Mouse (Mus musculus): ENCODE results near the gene Col4a1. TPM values are rescaled to one million over a fixed set of nuclear protein-coding genes. Genes with fewer than 3 reads are reported as not detected.

Gene Col4a1
- polyA plus RNA-seq, 1 experiment from 2014 or later, result 103 TPM

GRCm38 (mm10) chr8:11263848-11264247, 48.8 kb downstream of the Col4a1 start:
- H3K9ac ChIP-seq (ENCODE audit: low read length), result no peak overlapping the region
- H3K36me3 ChIP-seq (ENCODE audit: control insufficient read depth, insufficient read depth, low read length), result no peaks in the 10 kb centered on the region
- no peak overlapping the region for H3K4me3 ChIP-seq (ENCODE audit: low read depth, low read length)
- ATAC-seq (ENCODE audit: insufficient number of reproducible peaks, low FRiP score, low TSS enrichment, low read depth) (no peak), DNase-seq (ENCODE audit: low spot score) (no peak)
- H3K27me3 ChIP-seq (ENCODE audit: control insufficient read depth, insufficient read depth, low read length), result no peaks in the 10 kb centered on the region
- H3K27ac ChIP-seq (replicated peaks; ENCODE audit: low read depth, low read length), result no peak overlapping the region
- WGBS, result 89% methylated on average over 6 of the region's 6 CpGs
- H3K4me2 ChIP-seq (ENCODE audit: low read depth, severe bottlenecking), result no peak overlapping the region
- H3K9me3 ChIP-seq (ENCODE audit: control insufficient read depth, low read length), result no peaks in the 10 kb centered on the region
- H3K4me1 ChIP-seq (ENCODE audit: control insufficient read depth, insufficient read depth, low read length), result peaks cover 10% of the 10 kb centered on the region

GRCm38 (mm10) chr8:11262031-11262735, 50.4 kb downstream of the Col4a1 start:
- Histone ChIP-seq H3K4me1 (ENCODE audit: control insufficient read depth, insufficient read depth, low read length) (peaks cover 8% of the 10 kb centered on the region), H3K36me3 (ENCODE audit: control insufficient read depth, insufficient read depth, low read length) (no peaks in the 10 kb centered on the region), H3K9ac (ENCODE audit: low read length) (no peak overlapping the region), H3K27me3 (ENCODE audit: control insufficient read depth, insufficient read depth, low read length) (no peaks in the 10 kb centered on the region), H3K4me3 (ENCODE audit: low read depth, low read length) (no peak overlapping the region), H3K27ac (replicated peaks; ENCODE audit: low read depth, low read length) (no peak overlapping the region), H3K9me3 (ENCODE audit: control insufficient read depth, low read length) (no peaks in the 10 kb centered on the region), H3K4me2 (ENCODE audit: low read depth, severe bottlenecking) (no peak overlapping the region)
- DNase-seq (ENCODE audit: low spot score) (no peak), ATAC-seq (ENCODE audit: insufficient number of reproducible peaks, low FRiP score, low TSS enrichment, low read depth) (no peak)
- WGBS, result 80% methylated on average over 15 of the region's 15 CpGs

GRCm38 (mm10) chr8:11259832-11260615, 52.6 kb downstream of the Col4a1 start:
- no peaks in the 10 kb centered on the region for H3K36me3 ChIP-seq (ENCODE audit: control insufficient read depth, insufficient read depth, low read length)
- no peak overlapping the region for H3K4me3 ChIP-seq (ENCODE audit: low read depth, low read length)
- ATAC-seq (ENCODE audit: insufficient number of reproducible peaks, low FRiP score, low TSS enrichment, low read depth) (no peak), DNase-seq (ENCODE audit: low spot score) (no peak)
- no peaks in the 10 kb centered on the region for H3K27me3 ChIP-seq (ENCODE audit: control insufficient read depth, insufficient read depth, low read length)
- no peaks in the 10 kb centered on the region for H3K9me3 ChIP-seq (ENCODE audit: control insufficient read depth, low read length)
- peaks cover 8% of the 10 kb centered on the region for H3K4me1 ChIP-seq (ENCODE audit: control insufficient read depth, insufficient read depth, low read length)
- H3K4me2 ChIP-seq (ENCODE audit: low read depth, severe bottlenecking), result no peak overlapping the region
- H3K27ac ChIP-seq (replicated peaks; ENCODE audit: low read depth, low read length), result no peak overlapping the region
- no peak overlapping the region for H3K9ac ChIP-seq (ENCODE audit: low read length)
- 27% methylated on average over 10 of the region's 10 CpGs for WGBS

GRCm38 (mm10) chr8:11258517-11259136, 54.0 kb downstream of the Col4a1 start:
- H3K4me3 ChIP-seq (ENCODE audit: low read depth, low read length), result no peak overlapping the region
- no peak overlapping the region for H3K27ac ChIP-seq (replicated peaks; ENCODE audit: low read depth, low read length)
- no peak for DNase-seq (ENCODE audit: low spot score)
- H3K36me3 ChIP-seq (ENCODE audit: control insufficient read depth, insufficient read depth, low read length), result no peaks in the 10 kb centered on the region
- H3K4me1 ChIP-seq (ENCODE audit: control insufficient read depth, insufficient read depth, low read length), result peaks cover 8% of the 10 kb centered on the region
- no peak for ATAC-seq (ENCODE audit: insufficient number of reproducible peaks, low FRiP score, low TSS enrichment, low read depth)
- H3K27me3 ChIP-seq (ENCODE audit: control insufficient read depth, insufficient read depth, low read length), result no peaks in the 10 kb centered on the region
- 73% methylated on average over 2 of the region's 2 CpGs for WGBS
- H3K9ac ChIP-seq (ENCODE audit: low read length), result no peak overlapping the region
- no peak overlapping the region for H3K4me2 ChIP-seq (ENCODE audit: low read depth, severe bottlenecking)
- H3K9me3 ChIP-seq (ENCODE audit: control insufficient read depth, low read length), result no peaks in the 10 kb centered on the region

- H3K27me3 ChIP-seq (ENCODE audit: control insufficient read depth, insufficient read depth, low read length), result no peaks in the 10 kb centered on the region
- WGBS, result 83% methylated on average over 13 of the region's 13 CpGs
- no peak overlapping the region for H3K9ac ChIP-seq (ENCODE audit: low read length)
- H3K36me3 ChIP-seq (ENCODE audit: control insufficient read depth, insufficient read depth, low read length), result no peaks in the 10 kb centered on the region
- no peak for DNase-seq (ENCODE audit: low spot score)
- H3K4me2 ChIP-seq (ENCODE audit: low read depth, severe bottlenecking), result no peak overlapping the region
- peaks cover 8% of the 10 kb centered on the region for H3K4me1 ChIP-seq (ENCODE audit: control insufficient read depth, insufficient read depth, low read length)
- H3K9me3 ChIP-seq (ENCODE audit: control insufficient read depth, low read length), result no peaks in the 10 kb centered on the region
- ATAC-seq (ENCODE audit: insufficient number of reproducible peaks, low FRiP score, low TSS enrichment, low read depth), result no peak
- H3K27ac ChIP-seq (replicated peaks; ENCODE audit: low read depth, low read length), result no peak overlapping the region
- no peak overlapping the region for H3K4me3 ChIP-seq (ENCODE audit: low read depth, low read length)
Observed at GRCm38 (mm10) chr8:11257079-11258017, 55.3 kb downstream of the Col4a1 start.

GRCm38 (mm10) chr8:11256405-11256804, 56.2 kb downstream of the Col4a1 start:
- Histone ChIP-seq H3K4me3 (ENCODE audit: low read depth, low read length) (no peak overlapping the region), H3K4me1 (ENCODE audit: control insufficient read depth, insufficient read depth, low read length) (peaks cover 8% of the 10 kb centered on the region)
- 82% methylated on average over 7 of the region's 7 CpGs for WGBS

GRCm38 (mm10) chr8:11255680-11256079, 56.9 kb downstream of the Col4a1 start:
- peaks cover 8% of the 10 kb centered on the region for H3K4me1 ChIP-seq (ENCODE audit: control insufficient read depth, insufficient read depth, low read length)
- WGBS, result 78% methylated on average over 7 of the region's 7 CpGs
- H3K36me3 ChIP-seq (ENCODE audit: control insufficient read depth, insufficient read depth, low read length), result no peaks in the 10 kb centered on the region
- H3K27ac ChIP-seq (replicated peaks; ENCODE audit: low read depth, low read length), result no peak overlapping the region
- H3K9me3 ChIP-seq (ENCODE audit: control insufficient read depth, low read length), result no peaks in the 10 kb centered on the region
- no peaks in the 10 kb centered on the region for H3K27me3 ChIP-seq (ENCODE audit: control insufficient read depth, insufficient read depth, low read length)
- no peak overlapping the region for H3K9ac ChIP-seq (ENCODE audit: low read length)
- no peak overlapping the region for H3K4me2 ChIP-seq (ENCODE audit: low read depth, severe bottlenecking)
- H3K4me3 ChIP-seq (ENCODE audit: low read depth, low read length), result no peak overlapping the region
- DNase-seq (ENCODE audit: low spot score) (no peak), ATAC-seq (ENCODE audit: insufficient number of reproducible peaks, low FRiP score, low TSS enrichment, low read depth) (no peak)

More at GRCm38 (mm10) chr8:11256405-11256804, 56.2 kb downstream of the Col4a1 start:
- Histone ChIP-seq H3K36me3 (ENCODE audit: control insufficient read depth, insufficient read depth, low read length) (no peaks in the 10 kb centered on the region), H3K27me3 (ENCODE audit: control insufficient read depth, insufficient read depth, low read length) (no peaks in the 10 kb centered on the region), H3K9me3 (ENCODE audit: control insufficient read depth, low read length) (no peaks in the 10 kb centered on the region), H3K9ac (ENCODE audit: low read length) (no peak overlapping the region), H3K27ac (replicated peaks; ENCODE audit: low read depth, low read length) (no peak overlapping the region), H3K4me2 (ENCODE audit: low read depth, severe bottlenecking) (no peak overlapping the region)
- no peak for DNase-seq (ENCODE audit: low spot score)
- ATAC-seq (ENCODE audit: insufficient number of reproducible peaks, low FRiP score, low TSS enrichment, low read depth), result no peak

Measured in limb, embryonic 11.5 days (tissue).